Mouse (Mus musculus): ENCODE measurements around the gene Mpst. TPM values are rescaled to one million over a fixed set of nuclear protein-coding genes. Genes with fewer than 3 reads are reported as not detected.

The Mpst gene
- polyA plus RNA-seq, 1 experiment = 136 TPM

DNA sequence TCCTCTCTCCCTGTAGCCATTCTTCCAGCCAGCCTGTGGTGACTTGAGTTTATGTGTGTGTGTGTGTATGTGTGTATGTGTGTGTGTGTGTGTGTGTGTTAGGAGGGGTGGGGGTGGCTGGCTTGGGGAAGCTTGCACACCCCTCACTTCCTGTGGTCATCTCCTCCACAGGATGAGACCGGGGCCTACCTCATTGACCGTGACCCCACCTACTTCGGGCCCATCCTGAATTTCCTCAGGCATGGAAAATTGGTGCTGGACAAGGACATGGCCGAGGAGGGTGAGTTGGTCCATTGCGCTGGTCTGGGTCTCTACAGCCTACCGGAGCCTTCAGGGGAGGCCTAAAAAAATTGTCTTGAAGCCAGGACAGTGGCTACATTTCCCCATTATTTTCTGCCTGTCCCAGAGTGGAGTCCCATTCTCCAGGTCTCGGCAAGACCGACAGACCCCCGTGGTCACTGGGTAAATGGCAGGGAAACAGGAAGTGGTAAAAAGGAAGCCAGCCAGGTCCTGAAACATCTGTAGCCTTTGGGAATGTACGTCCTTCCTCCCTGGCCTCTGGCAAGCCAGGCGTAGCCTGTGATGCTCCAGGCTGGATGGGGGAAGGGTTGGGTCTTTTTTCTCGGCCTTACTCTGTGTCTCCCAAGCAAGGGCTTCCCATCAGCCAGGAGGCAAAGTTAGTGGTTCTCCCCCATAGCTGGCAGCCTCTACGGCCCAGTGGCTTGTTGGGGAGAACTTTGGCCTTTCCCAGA, 23.8 kb downstream of the Mpst start:
- DNase-seq = no peak

DNA sequence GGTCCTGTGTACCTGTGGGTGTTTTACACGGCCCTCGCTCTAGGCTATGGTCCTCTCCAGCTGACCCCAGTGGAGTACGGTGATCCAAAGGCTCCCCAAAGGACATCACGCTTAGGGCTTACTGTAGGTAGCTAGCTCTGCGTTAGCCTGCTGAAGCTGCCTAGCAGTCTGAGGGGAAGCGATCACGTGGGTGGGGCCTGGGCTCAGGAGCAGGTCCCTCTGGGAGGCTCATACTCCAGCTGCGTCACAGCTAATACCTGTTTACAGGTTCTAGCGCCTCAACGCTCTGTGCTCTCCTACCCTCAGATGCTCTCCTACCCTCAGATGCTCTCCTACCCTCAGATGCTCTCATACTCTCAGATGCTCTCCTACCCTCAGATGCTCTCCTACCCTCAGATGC, 24.7 kb downstream of the Mpst start:
- no peak overlapping the region for H3K4me3 ChIP-seq (replicated peaks; ENCODE audit: extremely low read depth, low read depth, low read length)
- WGBS = 89% methylated on average over 10 of the region's 10 CpGs
- TF ChIP-seq POLR2A (IDR thresholded peaks at IDR 0.05; ENCODE audit: borderline replicate concordance, extremely low read depth, low read depth, low read length) = no peak
- TF ChIP-seq CTCF (IDR thresholded peaks at IDR 0.05; ENCODE audit: insufficient read depth, low read length) = no peak
- H3K4me1 ChIP-seq (ENCODE audit: control insufficient read depth, insufficient read depth, low read length) = 0 out of 2 replicates have a peak, but pooled peaks cover 2% of the 10 kb centered on the region
- no peak for DNase-seq

More for the DNA sequence above, 23.8 kb downstream of the Mpst start:
- WGBS = 64% methylated on average over 13 of the region's 13 CpGs
- TF ChIP-seq CTCF (IDR thresholded peaks at IDR 0.05; ENCODE audit: insufficient read depth, low read length) (no peak), POLR2A (IDR thresholded peaks at IDR 0.05; ENCODE audit: borderline replicate concordance, extremely low read depth, low read depth, low read length) (no peak)
- no peak overlapping the region for H3K4me3 ChIP-seq (replicated peaks; ENCODE audit: extremely low read depth, low read depth, low read length)
- H3K4me1 ChIP-seq (ENCODE audit: control insufficient read depth, insufficient read depth, low read length) = 0 out of 2 replicates have a peak, but pooled peaks cover 2% of the 10 kb centered on the region

DNA sequence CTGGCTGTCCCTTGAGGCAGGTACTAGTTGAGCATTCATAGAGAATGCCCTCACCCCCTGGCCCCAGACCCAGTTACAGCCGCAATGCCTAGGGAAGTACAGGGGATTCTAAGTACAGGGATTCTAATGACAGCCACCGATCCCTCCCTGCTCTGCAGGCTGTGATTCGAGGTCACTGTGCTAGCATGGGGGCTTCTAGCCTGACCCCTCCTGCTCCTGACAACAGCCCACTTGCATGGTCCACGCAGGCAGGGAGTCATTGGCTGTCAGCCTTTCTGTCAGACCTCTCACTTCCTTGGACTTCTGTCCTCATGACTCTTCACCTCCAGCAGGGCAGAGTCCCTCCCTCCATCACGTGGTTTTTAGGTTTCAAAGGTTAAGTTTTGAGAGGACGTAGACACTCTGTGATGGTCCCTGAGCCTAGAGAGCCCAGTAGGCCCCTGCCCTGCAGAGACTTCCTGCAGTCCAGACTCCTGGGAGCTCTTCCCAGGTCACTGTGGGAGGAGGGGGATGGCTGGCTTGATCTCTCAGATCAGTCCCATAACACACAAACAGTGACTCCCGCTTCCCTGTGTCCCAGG, 25.4 kb downstream of the Mpst start:
- 72% methylated on average over 7 of the region's 7 CpGs for WGBS
- TF ChIP-seq CTCF (IDR thresholded peaks at IDR 0.05; ENCODE audit: insufficient read depth, low read length) (no peak), POLR2A (IDR thresholded peaks at IDR 0.05; ENCODE audit: borderline replicate concordance, extremely low read depth, low read depth, low read length) (no peak)
- Histone ChIP-seq H3K4me1 (ENCODE audit: control insufficient read depth, insufficient read depth, low read length) (0 out of 2 replicates have a peak, but pooled peaks cover 2% of the 10 kb centered on the region), H3K4me3 (replicated peaks; ENCODE audit: extremely low read depth, low read depth, low read length) (no peak overlapping the region)
- no peak for DNase-seq

DNA sequence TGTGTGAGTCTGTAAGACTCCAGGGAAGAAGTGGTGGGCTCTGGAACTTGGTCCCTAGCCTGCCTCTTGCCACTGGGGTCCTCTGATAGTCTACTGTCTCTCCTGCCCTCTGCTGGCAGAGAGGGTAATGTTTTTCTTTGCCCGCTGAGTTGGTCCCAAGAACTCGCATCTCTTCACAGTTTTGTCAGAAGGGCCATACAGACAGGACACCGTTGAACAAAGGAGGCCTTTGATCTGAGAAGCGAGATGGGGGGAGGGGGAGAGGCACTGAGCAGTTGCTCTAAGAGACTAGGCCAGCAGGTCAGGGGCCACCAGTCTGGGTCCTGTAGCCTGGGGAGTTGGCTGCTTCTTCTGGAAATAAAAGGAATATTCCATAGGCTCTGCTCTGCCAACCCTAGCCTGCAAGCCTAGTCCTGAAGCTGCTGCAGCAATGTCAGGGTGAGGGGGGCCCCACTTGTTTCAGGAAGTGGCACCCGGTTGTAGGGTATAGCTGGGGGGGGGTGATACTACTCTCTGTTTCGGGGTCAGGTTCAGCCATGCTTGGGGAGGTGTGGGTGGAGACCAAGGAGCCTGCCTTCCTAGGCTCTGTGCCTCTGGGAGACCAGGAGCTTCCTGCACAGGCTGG, 28.8 kb downstream of the Mpst start:
- no peak for DNase-seq
- TF ChIP-seq CTCF (IDR thresholded peaks at IDR 0.05; ENCODE audit: insufficient read depth, low read length) (peak; percentile 47), POLR2A (IDR thresholded peaks at IDR 0.05; ENCODE audit: borderline replicate concordance, extremely low read depth, low read depth, low read length) (no peak)
- WGBS = 47% methylated on average over 6 of the region's 6 CpGs
- peaks cover 3% of the 10 kb centered on the region; the same call in 1 of the 2 replicates for H3K4me1 ChIP-seq (ENCODE audit: control insufficient read depth, insufficient read depth, low read length)
- no peak overlapping the region for H3K4me3 ChIP-seq (replicated peaks; ENCODE audit: extremely low read depth, low read depth, low read length)

DNA sequence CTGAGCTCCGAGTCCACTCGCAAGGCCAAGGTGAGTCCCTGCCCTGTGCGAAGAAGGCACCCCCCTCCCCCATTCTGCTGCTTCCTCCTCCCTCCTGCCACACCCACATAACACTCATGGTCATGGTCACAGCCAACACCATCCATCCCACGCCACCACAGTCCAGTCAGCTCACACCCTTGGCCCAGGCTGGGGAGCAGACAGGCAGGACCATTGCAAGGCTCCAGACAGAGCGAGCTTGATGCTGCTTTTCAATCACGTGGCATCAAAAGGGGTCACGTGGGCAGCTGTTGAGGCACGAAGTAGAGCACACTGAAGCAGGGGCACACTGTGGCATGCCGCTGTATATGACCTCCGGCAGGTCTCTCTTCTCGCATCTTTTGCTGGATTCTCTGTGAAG, 29.5 kb downstream of the Mpst start:
- no peak for DNase-seq
- H3K4me3 ChIP-seq (replicated peaks; ENCODE audit: extremely low read depth, low read depth, low read length) = no peak overlapping the region
- TF ChIP-seq CTCF (IDR thresholded peaks at IDR 0.05; ENCODE audit: insufficient read depth, low read length) = no peak
- TF ChIP-seq POLR2A (IDR thresholded peaks at IDR 0.05; ENCODE audit: borderline replicate concordance, extremely low read depth, low read depth, low read length) = no peak
- WGBS = 88% methylated on average over 11 of the region's 11 CpGs
- H3K4me1 ChIP-seq (ENCODE audit: control insufficient read depth, insufficient read depth, low read length) = peaks cover 3% of the 10 kb centered on the region; the same call in 1 of the 2 replicates

DNA sequence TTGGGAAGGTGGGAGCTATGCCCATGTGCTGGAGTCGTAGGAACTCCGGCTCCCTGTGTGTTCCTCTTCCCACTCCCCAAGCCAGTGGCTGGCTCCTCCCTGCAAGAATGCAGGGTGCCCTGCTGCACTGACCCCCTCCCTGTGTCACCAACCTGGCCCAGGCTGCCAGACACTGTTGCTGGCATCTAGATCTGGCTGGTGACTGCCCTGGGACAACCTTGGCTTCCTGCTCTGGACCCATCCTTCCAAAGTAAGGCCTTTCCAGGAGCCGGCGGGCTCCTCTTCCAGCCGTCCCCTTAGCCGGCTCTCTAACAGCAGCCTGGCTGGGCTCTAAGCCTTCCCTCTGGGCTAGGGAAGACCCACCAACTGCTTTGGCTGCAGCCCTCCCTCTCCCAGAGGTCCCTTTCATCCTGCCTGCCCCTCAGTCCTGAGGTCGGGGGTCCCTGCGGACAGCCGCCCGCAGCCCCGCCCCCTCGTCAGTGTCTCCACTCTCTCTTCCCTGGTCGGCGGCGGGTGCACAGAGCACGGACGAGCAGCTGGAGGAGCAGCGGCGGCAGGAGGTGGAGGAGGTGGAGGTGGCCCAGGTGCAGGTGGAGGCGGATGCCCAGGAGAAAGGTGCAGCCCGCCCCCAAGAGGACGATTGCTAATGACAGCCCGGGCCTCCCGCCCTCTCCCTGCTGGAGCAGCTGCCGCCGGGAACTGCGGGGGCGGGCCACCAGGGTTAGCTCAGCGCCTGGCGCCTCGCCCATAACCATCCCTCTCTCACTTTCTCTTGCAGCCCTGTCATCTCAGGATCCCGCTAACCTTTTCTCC, 30.4 kb downstream of the Mpst start:
- no peak overlapping the region for H3K4me3 ChIP-seq (replicated peaks; ENCODE audit: extremely low read depth, low read depth, low read length)
- 31% methylated on average over 31 of the region's 32 CpGs for WGBS
- DNase-seq = peak; percentile 69
- TF ChIP-seq POLR2A (IDR thresholded peaks at IDR 0.05; ENCODE audit: borderline replicate concordance, extremely low read depth, low read depth, low read length) = no peak
- no peak for TF ChIP-seq CTCF (IDR thresholded peaks at IDR 0.05; ENCODE audit: insufficient read depth, low read length)
- H3K4me1 ChIP-seq (ENCODE audit: control insufficient read depth, insufficient read depth, low read length) = peaks cover 3% of the 10 kb centered on the region; the same call in 1 of the 2 replicates

DNA sequence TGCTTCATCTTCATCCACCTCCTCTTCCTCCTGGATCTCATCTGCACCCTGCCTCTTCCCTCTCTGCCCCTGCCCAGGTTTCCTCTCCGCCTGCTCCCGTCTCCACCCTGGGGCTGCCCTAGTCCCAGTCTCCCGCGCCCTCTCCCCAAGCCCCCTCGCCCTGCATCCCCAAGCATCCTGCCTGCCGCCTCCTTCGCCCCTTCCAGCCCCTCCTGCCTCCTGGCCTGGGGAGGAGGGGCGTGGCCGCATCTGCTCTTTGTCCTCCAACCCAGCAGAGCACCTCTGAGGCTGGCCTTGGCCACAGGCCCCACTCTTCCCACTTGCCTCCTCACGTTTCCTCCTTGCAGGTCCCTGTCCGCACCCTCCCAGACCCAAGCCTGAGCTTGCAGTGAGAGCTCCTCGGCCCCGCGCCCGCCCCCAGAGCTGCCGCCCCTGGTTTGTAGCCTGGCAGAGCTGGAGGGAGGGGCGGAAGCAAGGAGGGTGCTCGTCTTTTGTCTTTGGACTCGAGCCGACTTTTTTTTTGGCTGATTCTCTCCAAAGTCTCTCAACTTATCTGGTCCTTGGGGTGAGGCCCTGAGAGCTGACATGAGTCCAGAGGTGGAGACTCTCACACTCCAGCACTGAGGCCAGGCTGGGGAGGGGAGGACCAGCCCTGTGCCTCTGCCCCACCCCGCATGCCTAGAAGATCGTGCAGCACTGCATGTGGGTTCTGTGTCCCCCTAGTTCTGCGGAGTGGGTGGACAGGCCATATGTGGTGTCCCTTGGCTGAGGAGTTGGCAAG, 31.2 kb downstream of the Mpst start:
- Histone ChIP-seq H3K4me1 (ENCODE audit: control insufficient read depth, insufficient read depth, low read length) (peaks cover 3% of the 10 kb centered on the region; the same call in 1 of the 2 replicates), H3K4me3 (replicated peaks; ENCODE audit: extremely low read depth, low read depth, low read length) (no peak overlapping the region)
- 43% methylated on average over 23 of the region's 23 CpGs for WGBS
- TF ChIP-seq CTCF (IDR thresholded peaks at IDR 0.05; ENCODE audit: insufficient read depth, low read length) (no peak), POLR2A (IDR thresholded peaks at IDR 0.05; ENCODE audit: borderline replicate concordance, extremely low read depth, low read depth, low read length) (no peak)
- no peak for DNase-seq

DNA sequence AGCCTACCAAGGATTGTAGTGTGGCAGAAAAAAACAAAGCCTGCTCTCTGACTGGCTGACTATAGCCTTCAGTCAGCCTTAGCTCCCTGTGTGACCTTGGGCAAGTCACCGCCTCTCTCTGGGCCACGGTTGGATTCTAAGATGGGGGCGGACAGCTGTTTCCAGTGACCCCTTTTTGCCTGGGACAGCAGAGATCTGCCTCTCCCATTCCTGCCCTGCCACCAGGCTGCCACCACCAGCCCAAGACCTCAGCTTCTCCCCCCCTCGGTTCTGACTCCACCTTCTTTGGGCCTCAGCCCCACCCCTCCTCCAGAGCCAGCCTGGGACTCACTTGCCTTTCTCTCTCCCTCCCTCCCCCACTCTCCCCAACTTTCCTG, 31.8 kb downstream of the Mpst start:
- WGBS = 66% methylated on average over 4 of the region's 4 CpGs

More for the DNA sequence above, 31.8 kb downstream of the Mpst start:
- TF ChIP-seq POLR2A (IDR thresholded peaks at IDR 0.05; ENCODE audit: borderline replicate concordance, extremely low read depth, low read depth, low read length) (no peak), CTCF (IDR thresholded peaks at IDR 0.05; ENCODE audit: insufficient read depth, low read length) (no peak)
- Histone ChIP-seq H3K4me1 (ENCODE audit: control insufficient read depth, insufficient read depth, low read length) (peaks cover 3% of the 10 kb centered on the region; the same call in 1 of the 2 replicates), H3K4me3 (replicated peaks; ENCODE audit: extremely low read depth, low read depth, low read length) (no peak overlapping the region)
- DNase-seq = no peak

All from lung, adult 2 months (tissue).